Mouse (Mus musculus) thymus, postnatal 10 days (tissue): ENCODE results near the gene Tcfl5.

Source experiments
- DNase-seq, 2 experiments: peaks; one replicate each; pipeline ENCODE4 v3.0.0; 2021; ENCODE audit warnings: low spot score in 2 of 2

The Tcfl5 gene

DNA sequence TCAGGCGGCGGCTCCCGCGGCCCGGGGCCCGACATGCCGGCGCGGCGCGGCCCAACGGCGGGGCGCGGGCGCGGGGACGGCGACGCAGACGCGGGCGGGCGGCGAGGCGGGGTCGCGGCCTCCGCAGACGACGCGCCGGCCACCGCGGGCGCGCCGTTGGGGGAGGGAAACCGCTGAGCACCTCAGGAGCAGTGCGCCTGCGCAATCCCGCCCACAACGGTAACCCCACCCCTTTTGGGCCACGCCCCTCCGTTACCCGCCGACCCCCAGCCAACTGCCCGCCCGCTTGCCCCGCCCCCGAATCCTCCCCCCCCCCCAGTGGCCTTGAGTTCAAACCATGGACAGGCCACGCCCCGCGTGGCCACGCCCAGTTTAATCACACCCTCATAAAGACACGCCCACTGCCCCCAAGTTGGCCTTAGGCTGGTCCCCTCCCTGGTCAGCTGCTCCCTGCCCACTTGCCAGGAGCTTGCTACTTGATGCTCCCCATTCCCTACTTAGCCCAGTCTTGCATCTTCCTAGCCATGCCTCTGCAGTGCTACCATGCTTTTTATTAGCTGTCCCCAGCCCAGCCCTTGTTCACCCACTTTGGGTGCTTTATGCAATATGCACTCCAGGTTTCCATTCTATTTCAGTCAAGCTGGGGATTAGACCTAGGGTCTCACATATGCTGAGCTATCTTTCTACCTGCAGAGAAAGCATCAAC is at the start of gene Tcfl5:
Tcfl5 (minus strand) TSS at position 154 of the 706 bp plus-strand sequence.
- DNase-seq, result no peak

DNA sequence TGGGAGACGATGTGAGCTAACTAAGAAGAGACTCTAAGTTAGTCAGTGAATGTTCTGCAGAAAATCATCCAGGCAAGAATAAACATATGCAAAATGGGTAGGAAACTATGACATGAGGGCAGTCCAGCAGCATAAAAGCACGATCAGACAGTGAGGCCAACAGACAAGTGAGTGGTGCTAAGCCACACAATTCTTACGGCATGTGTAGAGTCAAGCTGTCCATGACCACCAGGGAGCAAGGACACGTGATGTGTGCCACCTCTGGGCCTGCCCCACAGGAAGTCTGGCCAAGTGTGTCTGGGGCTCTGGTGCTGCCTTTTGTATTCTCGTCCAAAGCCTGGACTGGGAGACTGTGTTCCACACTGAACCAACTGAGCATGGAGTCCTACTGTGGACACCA is 47.3 kb upstream of the Tcfl5 start:
- DNase-seq, result no peak

DNA sequence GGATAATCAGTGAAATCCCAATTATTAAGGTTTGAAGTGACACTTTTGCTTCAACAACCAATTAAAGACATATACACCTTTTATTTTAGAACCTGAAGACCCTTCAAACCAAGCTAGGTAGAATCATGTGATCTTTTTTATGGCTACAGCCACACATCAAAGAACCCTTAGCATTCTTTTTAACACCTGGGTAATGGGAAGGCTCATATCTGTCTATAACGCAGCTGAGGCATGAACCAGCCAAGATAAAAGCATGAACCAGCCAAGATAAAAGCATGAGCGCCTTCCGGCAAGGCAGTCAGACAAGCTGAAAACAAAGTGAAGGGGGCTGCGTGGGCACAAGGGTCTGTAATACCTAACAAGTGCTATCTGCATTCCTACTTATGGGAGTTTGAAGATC is 41.5 kb upstream of the Tcfl5 start:
- DNase-seq, result no peak

DNA sequence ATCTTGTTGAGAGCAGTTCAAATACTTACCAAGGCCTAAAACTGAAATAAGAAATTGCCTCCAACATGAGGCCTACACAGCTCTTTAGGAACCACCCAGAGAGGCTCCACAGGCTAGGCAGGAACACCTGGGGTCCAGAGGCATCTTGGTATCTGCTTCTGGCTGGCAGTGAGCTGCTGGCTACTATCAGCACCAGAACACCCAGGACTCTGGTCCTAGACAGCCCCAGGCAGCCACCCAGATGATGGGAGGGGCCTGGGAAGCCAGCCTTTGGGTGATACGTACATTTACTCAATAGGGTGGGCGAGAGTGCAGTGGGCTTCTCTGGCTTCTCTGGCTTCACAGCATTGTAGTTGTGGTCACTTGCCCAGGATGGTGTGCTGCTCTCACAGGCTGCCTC is 41.0 kb upstream of the Tcfl5 start:
- DNase-seq, result no peak

DNA sequence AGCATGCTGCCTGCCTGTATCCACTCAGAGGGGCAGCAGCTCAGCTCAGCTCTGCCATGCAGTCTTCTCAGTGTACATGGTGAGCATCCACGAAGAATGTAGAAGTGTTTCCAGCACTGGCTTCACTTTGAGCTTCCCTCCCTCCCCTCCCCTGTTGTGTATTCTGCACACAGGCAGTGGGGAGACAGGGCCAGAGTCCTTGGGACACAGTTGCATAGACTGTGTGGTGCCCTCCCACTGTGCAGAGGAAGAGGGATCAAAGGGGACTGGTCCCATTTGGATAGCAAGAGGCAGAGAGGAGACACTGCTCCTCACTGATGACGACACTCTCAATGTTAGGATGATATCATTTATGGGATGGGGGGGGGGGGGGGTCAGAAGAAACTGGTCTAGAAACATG is 38.7 kb upstream of the Tcfl5 start:
- DNase-seq, result no peak

DNA sequence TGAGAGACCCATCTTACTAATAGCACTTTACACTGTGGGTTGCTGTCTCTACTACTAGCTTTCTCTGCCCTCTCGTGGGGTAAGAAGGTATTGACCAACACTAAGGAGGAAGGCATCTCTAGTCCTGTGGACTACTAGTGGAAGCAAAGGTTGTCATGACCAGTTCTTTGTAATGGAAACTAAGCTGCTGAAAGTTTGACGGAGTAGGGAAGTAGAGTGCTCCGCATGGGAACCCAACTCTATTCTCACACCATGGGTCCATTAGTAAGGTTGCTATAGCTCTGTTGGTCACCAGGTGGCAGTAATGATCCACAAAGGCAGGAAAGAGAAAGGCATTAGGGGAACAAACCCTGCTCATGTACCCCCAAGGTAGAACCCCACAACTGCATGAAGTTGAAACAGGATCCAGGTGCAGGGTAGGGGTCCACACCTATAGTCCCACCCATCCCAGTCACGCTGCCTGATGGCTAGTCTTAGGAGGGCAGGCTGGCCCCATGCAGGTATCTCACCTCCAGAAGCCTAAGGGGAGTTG is 36.2 kb upstream of the Tcfl5 start:
- peak; percentile 55 to 72 for DNase-seq

DNA sequence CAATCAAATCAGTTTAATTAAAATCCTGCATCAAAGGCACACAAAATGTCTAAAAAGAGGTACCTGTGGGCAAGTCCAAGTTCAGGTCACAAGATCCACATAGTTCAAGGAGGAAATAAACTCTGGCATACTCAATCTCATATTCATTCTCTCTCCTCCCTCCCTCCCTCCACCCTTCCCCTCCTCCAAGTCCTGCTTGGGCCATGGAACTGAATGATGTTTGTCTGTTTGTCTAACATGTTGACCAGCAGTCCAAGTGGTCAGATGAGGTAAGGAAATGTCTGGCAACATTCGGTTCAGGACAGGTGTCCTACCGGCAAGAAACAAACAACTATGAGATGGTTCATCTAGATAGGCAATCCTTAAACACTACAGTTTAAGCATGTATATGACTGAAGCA is 34.2 kb upstream of the Tcfl5 start:
- no peak for DNase-seq

DNA sequence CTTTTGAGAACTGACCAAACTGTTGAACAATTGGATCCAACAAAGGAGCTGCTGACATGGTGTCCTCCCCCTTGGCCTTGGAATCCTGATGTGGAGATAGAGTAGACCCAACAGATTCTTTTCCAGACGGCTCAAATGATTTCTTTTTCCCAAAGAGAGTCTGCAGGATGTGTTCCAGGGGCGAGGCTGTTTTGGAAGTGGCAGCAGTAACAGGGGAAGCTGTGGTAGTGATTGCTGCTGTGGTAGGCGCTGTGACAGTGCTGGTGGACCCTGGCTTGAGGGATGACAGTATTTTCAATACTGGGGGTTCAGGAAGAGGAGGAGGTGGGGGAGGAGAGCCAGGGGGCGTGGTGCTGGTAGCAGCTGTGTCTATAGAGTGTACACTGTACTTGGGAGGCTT is 19.5 kb upstream of the Tcfl5 start:
- DNase-seq, result no peak

DNA sequence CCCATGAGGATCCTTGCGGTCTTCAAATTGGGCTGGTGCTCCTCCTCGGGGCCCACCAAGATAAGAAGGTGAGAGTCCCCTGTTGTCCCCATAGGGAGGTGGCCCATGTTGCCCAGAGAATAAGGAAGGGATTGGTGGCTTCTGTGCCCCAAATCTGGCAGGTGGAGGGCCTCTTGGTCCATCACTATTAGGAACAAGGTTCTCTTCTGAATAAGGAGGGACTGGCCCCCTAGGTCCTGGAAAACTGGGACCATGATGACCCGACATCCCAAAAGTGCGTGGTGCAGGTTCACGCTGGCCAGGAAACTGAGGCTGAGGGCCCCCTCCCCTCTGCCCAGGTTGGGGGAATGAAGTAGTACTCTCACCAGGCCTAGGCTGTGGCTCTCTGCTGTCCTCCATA is 18.0 kb upstream of the Tcfl5 start:
- DNase-seq, result no peak

DNA sequence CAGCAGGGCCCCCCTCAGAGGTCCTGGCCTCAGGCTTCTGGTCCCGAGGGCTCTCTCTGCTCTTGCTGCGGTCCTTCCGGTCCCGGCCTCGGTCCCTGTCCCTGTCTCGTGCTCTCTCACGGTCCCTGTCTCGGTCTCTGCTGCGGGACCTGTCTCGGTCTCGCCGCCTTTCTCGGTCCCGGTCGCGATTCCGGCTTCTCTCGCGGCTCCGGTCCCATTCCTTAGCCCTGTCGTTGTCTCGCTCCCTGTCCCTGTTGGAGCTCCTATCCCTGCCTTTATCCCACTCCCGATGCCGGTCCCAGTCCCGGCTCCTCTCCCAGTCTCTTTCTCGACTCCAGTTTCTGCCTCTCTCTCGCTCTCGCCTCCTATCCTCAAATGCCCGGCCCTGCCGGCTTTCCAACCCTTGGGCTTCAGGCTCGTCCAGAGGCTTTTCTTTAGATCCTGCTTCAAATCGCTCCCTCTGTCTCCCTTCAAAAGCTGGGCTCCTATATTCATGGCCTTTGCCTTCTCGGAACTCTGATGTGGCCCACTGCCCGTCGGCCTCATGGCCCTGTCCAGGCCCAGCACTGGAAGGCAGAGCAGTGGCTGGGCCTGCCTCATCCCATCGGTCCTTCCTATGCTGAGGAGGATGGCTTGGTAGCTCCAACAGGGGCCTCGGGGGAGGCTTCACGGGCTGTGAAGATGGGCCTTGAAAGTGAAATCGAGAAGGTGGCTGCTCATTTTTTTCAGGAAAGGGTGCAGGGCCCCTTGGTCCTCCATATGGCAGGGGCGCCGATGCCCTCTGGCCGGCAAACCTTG is 17.0 kb upstream of the Tcfl5 start:
- no peak for DNase-seq

DNA sequence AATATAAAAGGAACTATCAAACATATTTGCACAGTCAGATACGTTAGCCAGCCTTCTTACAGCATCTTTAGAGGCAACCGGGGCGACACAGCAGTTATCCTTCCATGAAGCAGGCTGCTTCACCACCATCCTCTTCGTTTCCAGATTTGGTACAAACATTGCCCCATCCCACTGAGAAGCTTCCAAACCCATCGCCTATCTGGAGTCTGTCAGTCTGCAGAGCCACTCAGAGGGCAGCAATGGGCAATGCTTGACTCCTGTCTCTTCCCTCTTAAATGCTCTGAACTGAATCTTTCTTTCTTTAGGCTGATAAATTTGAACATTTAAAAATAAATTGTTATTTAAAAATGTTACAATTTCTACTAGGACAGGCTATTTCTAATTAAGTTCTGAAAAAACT is 15.9 kb upstream of the Tcfl5 start:
- DNase-seq, result no peak

DNA sequence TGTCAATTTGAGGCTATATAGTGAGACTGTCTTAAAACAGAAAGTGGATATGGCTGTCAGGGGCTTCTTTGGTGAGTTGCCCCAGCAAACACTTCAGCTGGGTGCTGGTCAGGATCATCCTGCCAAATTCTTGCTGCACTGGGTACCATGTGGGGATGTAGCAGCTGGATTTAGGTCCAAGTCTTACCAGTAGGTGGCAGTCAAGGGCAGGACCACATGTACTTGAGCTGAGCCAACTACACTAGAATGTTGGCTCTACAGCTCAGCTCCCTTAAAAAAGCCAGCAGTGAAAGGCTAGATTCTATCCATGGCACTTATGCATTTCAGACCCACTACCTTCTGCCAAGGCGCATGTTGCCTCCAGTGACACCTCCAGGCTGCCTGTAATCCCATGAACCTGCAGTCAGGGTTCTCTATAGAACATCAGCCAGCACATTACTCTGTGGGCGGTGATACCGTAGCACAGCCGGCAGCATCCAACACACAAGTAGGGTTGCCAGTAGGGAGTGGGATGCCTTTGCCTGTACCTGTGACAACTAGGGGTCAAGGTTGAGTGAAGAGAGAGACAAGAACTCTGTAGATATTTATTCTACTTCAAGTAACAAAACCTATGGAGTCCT is 15.0 kb upstream of the Tcfl5 start:
- DNase-seq, result peak; percentile 41 to 71

DNA sequence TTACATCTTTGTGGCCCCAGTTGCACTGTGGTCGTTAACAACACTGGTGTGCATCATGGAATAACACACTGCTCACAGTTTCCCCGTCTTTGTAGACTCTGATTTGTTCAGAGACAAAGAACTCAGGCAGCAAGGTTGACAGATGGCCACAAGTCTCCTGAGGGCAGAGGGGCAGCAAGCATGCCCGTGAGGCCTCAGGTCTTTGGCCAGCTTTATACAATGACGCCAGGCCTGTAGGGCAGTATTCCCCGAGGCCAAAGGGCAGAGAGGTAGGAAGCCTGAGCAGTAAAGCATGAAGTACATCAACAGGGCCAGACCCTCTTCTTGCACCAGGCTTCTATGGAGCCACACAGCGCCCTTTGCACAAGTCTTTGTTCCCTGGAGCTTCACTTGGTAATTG is 12.6 kb upstream of the Tcfl5 start:
- DNase-seq, result no peak

DNA sequence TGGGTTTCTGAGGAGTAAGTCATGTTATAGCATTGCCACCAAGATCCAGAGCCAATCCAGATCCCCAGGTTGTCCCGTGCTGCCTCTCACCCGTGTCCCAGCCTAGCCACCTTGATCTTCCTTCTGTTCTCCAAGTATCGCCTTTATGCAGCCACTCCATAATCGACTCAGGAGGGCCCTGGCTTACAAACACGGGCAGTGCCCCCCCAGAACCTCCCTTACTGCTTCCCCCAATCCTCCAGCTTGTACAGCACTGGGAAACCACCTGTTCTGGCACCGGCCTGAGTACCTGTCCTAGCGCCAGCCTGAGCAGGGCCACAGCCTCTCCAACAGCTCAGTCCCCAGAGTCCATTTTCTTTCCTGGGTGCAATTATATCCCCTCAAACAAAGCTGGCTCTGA is 12.2 kb upstream of the Tcfl5 start:
- DNase-seq, result no peak

DNA sequence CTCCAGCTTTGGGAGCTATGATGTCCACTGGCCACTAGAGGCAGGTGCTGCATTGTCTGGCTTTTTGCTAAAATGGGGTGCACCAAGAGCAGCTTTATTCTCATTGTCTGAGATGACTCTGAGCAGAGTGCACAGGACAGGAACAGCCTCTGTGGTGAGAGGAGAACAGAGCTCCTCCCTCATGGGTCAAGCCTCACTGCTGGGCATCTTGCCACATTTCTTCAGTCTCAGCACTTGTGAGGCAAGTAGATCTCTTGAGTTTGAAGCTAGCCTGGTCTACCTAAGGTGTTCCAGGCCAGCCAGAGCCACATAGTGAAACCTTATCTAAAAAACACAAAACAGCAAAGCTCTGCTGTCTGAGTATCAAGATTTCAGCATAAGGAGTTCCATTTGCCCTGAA is 4.3 kb upstream of the Tcfl5 start:
- no peak for DNase-seq

DNA sequence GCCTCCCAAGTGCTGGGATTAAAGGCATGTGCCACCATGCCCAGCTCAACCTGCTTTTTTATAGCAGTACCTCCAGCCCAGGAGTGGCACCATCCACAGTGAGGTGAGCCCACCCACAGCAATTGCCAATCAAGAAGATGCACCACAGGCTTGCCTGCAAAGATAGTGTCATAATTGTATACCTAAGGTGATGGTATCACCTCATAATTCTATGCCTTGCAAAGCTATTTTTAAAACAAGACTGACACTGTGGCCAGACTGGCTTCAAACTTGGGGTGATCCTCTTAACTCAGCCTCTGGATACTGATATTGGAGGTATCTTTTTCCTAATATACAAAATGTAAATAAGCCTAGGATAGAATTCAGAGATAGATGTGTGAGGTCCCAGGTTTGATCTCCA is 1.1 kb upstream of the Tcfl5 start:
- no peak for DNase-seq

DNA sequence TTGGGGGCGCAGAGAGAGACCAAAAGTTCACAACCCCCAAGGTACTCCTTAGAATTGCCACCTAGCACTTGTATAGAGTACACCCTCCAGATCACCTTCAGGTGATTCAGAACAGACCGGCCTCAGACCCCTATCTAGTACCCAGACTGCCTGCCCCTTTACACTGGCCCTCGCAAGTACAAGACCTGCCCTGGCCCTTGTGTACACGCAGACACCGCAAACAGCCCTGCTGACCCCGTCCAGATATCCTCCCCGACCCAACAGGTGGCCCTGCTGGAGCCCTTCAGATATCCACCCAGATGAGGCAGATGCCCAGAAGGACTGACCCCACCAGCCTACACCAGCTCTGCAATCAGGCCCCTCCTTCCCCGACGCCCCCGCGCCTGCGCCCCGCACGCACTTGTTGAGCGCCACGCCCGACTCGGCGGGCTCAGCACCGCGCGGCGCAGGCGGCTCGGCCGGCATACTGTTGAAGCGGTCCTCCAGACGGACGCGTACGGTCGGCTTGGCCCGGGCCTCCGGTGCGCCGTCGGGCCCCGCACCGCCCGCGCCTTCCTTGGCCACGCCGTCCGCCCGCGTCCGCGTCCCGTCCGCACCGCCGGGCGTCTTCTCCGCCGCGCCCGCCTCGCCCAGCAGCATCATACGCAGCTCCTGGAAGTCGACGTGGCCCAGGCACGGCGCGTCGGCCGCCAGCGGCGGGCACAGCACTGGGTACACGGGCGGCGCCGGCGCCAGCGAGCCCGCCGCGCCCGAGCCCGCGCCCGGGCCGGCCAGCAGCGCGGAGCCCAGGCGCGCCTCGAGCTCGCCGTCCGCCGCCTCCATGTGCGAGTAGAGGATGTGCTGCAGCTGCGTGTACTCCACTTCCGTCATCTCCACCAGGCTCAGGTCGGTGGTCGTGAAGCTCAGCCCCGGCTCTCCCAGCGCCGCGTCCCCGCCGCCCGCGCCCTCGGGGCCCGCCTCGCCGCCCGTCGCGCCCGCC is 643 bp downstream of the Tcfl5 start:
- DNase-seq, result no peak

DNA sequence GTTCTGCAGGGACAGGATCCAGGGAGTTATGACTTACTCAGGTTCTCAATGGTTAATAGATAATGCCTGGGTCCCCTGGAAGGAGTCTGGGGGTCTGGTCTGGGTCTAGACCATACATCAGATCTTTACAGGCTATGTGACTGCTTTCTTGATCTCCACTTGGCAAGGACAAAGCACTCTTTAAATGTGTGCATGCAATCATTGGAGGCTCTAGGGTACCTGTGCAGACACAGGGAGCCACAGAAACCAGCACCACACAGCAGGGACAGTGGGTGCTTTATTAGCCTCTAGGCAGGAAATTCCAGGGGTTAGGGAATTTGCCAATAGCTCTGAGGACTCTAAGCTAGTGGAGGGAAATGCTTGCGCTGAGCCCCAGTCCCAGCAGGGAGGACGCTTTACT is 30.6 kb downstream of the Tcfl5 start:
- no peak for DNase-seq

DNA sequence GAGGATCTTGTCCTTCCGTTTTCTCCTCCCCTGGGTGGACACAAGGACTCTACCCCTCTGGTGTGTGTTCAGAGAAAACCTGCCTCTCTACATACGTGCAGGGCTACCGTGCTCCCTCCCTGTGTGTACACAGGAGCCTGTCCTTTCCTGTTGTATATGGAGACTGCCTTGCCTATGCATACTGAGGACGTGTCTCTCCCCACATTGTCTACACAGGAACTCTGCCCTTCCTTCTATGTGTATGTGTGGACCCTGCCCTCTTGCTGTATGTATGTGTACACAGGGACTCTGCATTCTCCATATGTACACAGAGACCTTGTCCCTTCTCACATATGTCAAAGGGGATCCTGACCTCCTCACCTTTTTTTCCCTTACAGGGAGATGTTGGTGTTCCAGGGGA is 32.2 kb downstream of the Tcfl5 start:
- DNase-seq, result no peak

DNA sequence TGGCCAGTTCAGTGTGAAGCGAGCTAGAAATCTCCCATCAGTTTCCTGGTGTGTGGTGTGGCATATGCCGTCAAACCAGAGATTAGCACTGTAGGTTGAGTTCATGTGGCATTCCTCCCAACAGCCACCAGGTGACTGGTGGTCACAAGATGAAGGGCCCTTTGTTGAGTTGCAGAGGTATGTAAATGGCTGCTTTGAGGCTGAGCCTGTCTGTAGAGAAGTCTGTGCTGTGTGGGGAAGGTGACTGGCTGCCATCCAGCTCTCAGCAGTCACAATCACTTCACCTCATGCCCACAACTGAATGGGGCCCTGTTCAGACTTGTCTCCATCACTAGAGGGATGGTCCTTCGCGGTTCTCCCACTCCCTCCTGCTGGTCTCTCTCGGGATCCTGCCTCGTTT is 37.7 kb downstream of the Tcfl5 start:
- DNase-seq, result no peak

DNA sequence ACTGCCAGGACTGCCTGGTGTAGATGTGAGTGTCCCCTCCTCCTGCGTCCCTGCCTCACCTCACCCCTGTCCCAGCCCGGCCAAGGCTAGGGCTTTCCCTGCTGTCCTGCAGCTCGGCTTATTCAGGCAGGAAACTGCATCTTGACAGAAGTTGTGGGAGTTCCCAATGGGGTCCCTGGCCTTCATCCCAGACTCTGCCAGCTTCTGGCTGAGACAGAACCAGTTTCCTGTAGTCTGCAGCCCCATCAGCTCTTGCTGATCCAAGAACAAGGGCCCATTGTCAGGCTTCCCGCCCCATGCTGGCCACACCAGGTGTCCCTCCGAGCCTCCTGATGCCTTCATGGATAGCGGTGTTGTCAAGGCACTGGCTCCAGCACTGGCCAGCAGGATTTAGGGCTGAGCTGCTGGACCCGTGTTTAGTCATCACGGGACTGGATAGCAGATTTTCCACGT is 41.9 kb downstream of the Tcfl5 start:
- no peak for DNase-seq
